Mouse (Mus musculus): ENCODE data around the gene Rbm47.

DNA sequence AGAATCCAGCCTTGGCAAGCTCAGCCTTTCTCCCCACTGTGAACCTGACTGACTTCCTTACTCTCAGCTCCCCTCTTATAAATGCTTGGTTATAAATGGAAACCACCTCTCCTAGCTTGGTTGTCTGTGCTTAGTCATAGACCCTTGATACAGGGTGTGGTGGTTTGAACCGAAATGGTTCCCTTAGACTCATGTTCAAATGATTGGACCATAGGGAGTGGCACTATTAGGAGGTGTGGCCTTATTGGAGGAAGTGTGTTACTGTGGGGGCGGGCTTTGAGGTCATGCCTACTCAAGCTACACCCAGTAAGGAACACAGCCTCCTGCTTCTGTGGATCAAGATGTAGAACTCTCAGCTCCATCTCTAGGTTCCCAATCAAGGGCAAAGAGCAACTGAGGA lies 181.7 kb downstream of the Rbm47 start:
- TF ChIP-seq CTCF (IDR thresholded peaks at IDR 0.05; ENCODE audit: insufficient read depth, low read length) (no peak), POLR2A (IDR thresholded peaks at IDR 0.05; ENCODE audit: borderline replicate concordance, extremely low read depth, low read depth, low read length) (no peak)
